Mouse (Mus musculus) cortical plate, adult 2 months (tissue): ENCODE data around the gene Porcn.

ENCODE experiments used
- CTCF ChIP-seq: fragments of 200-500 bp; IDR thresholded peaks from 2 replicates; pipeline ENCODE4 v1.5.1; 2011; ENCODE audit warnings: mild to moderate bottlenecking, control low read depth, low read length; ENCODE audit not compliant: insufficient read depth; ENCODE audit errors: extremely low read depth
- POLR2A ChIP-seq: fragments of 200-500 bp; IDR thresholded peaks from 2 replicates; pipeline ENCODE4 v1.6.1; 2011; ENCODE audit warnings: mild to moderate bottlenecking, low read length, control low read depth; ENCODE audit not compliant: insufficient read depth; ENCODE audit errors: extremely low read depth

DNA sequence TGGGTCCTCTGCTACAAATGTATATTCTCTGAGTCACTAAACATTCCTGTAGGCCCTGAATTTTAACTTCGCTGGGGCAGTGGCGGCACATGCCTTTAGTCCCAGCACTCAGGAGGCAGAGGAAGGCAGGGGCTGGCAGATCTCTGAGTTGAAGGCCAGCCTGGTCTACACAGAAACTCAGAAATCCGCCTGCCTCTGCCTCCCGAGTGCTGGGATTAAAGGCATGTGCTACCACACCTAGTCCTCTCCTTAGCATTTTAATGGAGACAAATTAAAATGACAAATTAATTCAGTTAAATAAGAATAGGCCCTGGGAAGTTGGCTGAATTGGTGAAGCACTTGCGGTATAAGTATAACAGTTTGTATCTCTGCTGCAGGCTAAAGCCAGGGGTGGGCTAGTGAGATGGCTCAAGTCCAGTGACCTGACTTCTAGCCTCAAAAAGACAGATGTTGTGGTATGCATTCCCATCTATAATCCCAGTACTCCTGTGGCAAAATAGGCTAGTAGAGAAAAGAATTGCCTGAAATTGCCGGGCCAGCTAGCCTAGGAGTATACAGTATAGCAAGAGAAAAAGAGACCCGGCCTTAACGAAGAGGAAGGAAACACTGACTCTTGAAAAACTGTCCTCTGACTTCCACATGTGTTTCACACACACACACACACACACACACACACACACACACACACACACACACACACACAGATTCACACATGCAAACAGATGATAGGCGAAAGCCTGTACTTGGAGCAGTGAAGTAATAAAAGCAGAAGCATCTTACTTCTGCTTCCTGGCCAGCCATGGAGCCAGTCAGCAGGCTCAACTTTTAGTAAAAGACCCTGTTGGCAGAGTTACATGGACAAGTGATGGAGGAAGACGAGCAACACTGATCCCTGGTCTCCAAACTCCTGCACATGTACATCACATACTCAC is 38.3 kb downstream of the Porcn start:
- TF ChIP-seq CTCF (no peak), POLR2A (no peak)
